Mouse (Mus musculus) Patski (cell line): Measurements from ENCODE around the gene Gm21985. TPM values are rescaled to one million over a fixed set of nuclear protein-coding genes. Genes with fewer than 3 reads are reported as not detected.

Experiments
- ATAC-seq: fragments of 100-300 bp; one replicate; pipeline ENCODE4 v1.8.0; 2021
- CTCF ChIA-PET: fragments of 350-600 bp; sonication (Branson Sonifier 250); formaldehyde crosslinking; loops from one replicate; lab custom pipeline; 2022; ENCODE audit warnings: inconsistent platforms; lab: Charles Lee
- POLR2A ChIA-PET: fragments of 350-600 bp; sonication (Branson Sonifier 250); formaldehyde crosslinking; loops from one replicate; lab custom pipeline; 2022; ENCODE audit warnings: antibody characterized with exemption, inconsistent platforms; lab: Charles Lee
- DNase-seq: peaks from one replicate; pipeline ENCODE4 v3.0.0-alpha.2; 2011; ENCODE audit warnings: low read depth, low spot score
- H3K27me3 ChIP-seq: fragments of 371-371 bp; one replicate; pipeline ENCODE4 v1.5.1; 2021
- CTCF ChIP-seq: fragments of 100-300 bp; IDR thresholded peaks from one replicate; pipeline ENCODE4 v1.5.1; 2021
- in situ Hi-C: fragments of 300-500 bp; cut with MboI; formaldehyde crosslinking; loops from 3 replicates; pipeline ENCODE4 v1.11.1; 2018; ENCODE audit warnings: low pct_unique_long_range_greater_than_20kb, mixed read lengths
- polyA plus RNA-seq: library from polyadenylated mRNA; unstranded; gene quantifications from one replicate; pipeline ENCODE4 v1.2.3, GENCODE M21; 2021

Gene Gm21985
- polyA plus RNA-seq, 1 experiment from 2014 or later, result 0.06 TPM

DNA sequence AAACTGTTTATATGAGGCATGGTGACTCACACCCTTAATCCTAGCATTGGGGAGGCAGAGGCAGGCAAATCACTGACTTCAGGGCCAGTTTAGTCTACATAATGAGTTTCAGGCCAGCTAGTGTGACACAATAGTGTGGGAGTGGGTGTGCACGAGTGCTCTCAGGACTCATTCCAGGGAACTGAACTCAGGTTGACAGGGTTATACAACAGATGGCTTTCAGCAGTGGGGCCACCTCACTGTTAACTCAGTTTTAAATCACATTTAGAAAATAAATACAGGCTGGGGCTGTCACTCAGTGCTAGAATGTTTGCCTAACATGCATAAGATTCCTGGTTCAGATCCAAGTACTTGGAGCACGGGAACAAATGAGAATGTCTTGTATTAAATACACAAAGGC lies 93.5 kb downstream of the Gm21985 start:
- POLR2A ChIA-PET, result interaction anchor here (0.6 kb wide), 1 partner anchor 48 kb away, joined by 5 read pairs; no protein-coding TSS in a partner anchor
- CTCF ChIA-PET, result interaction anchor here (1.9 kb wide), 1 partner anchor 51 kb away, joined by 4 read pairs; no protein-coding TSS in a partner anchor
- DNase-seq (no peak), ATAC-seq (peak; percentile 73)
- no peaks in the 10 kb centered on the region for H3K27me3 ChIP-seq
- in situ Hi-C loops, result loop anchor here (10.0 kb wide), 1 partner anchor 95 kb away; the partner anchor contains the start of genes Gm21985, Nop10 and Slc12a6
- no peak for TF ChIP-seq CTCF

DNA sequence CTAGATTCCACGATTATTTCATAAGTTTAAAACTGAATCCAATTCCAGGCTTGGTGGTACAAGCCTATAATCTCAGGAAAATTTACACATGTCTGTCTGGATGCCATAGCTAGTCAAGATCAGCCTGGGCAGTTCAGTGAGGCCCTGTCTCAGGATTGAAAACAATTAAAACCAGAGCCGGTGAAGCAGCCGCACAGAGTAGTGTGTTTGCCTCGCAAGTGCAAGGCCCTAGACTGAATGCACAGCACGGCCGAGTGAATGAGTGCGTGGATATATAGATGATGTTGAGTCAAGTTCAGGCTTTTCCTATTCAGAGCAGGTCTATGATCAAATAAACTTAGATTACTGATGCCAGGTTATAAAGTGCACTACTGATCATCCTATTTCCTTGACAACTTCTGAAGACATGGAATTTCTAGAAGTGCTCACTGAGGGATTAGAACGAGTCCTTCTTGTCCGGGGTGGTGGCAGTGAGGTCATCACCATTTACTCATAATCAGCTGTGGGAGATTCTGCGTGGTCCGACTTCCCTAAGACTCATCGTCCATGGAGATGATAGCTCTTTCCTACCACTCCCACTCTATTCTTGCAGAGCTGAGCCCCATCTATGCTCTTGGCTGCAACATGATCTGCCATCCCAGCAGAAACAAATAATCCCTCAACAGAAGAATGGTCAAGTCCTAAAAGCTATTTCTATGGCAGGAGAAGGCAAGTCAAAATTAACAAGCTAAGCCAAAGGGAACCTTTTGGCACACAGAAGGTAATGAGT lies 94.1 kb downstream of the Gm21985 start:
- ChIA-PET POLR2A (no interaction called here), CTCF (interaction anchor here (1.0 to 1.4 kb wide), 2 partner anchors 11 to 121 kb away, joined by 4 read pairs; partner anchors contain the start of gene Lpcat4)
- H3K27me3 ChIP-seq, result no peaks in the 10 kb centered on the region
- in situ Hi-C loops, result loop anchor here (10.0 kb wide), 1 partner anchor 95 kb away; the partner anchor contains the start of genes Gm21985, Nop10 and Slc12a6
- no peak for TF ChIP-seq CTCF
- DNase-seq (no peak), ATAC-seq (no peak)

DNA sequence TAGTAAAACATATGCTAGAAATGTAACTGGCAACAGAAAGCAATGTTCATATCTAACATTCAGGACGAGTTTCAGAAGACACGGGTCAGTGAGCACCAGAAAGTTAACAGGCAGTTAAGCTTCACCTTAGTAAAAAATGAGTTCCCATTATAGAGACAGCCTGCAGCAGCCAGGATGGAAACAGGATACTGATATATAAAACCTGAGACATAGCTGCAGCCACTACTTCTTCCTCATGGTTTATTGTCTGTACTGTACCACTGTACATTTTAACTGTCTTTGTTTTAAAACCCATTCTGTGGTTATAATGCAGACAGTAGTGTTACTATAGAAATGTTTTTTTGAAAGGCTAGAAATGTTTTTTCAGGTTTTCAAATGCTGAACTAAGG lies 94.7 kb downstream of the Gm21985 start:
- CTCF ChIA-PET, result interaction anchor here (1.0 to 1.4 kb wide), 2 partner anchors 11 to 121 kb away, joined by 4 read pairs; partner anchors contain the start of gene Lpcat4
- POLR2A ChIA-PET, result no interaction called here
- ATAC-seq (no peak), DNase-seq (no peak)
- no peak for TF ChIP-seq CTCF
- H3K27me3 ChIP-seq, result no peaks in the 10 kb centered on the region
- in situ Hi-C loops, result loop anchor here (10.0 kb wide), 1 partner anchor 96 kb away; the partner anchor contains the start of genes Gm21985, Nop10 and Slc12a6

DNA sequence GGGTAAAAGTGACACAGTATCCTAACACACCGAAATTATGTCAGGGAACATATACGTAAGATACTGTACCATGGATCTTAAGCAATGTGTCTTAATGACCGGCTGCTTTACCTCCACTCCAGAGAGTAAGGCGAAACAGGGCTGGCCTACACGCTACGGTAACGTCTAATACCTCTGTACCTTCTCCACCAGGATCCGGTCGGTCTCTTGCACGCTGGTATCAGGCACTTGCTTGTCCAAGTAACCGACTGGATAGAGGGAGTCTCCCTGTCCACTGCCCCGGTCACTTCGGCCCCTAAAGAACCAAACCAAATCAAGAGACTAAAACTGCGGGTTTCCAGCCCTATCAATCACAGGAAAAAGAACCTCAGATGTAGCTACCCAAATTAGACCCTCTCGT lies 101.1 kb downstream of the Gm21985 start:
- DNase-seq (no peak), ATAC-seq (peak; percentile 33)
- TF ChIP-seq CTCF, result no peak
- POLR2A ChIA-PET, result interaction anchor here (0.6 to 1.3 kb wide), 5 partner anchors 17 to 114 kb away, joined by 3 read pairs; partner anchors contain the start of gene Gm21985
- CTCF ChIA-PET, result interaction anchor here (1.5 kb wide), 1 partner anchor 12 kb away, joined by 6 read pairs; the partner anchor contains the start of gene Katnbl1
- in situ Hi-C loops, result loop anchor here (10.0 kb wide), 1 partner anchor 102 kb away; the partner anchor contains the start of genes Gm21985, Nop10 and Slc12a6
- H3K27me3 ChIP-seq, result no peaks in the 10 kb centered on the region

- POLR2A ChIA-PET, result interaction anchor here (0.6 to 1.3 kb wide), 5 partner anchors 18 to 115 kb away, joined by 3 read pairs; partner anchors contain the start of gene Gm21985
- CTCF ChIA-PET, result interaction anchor here (1.5 kb wide), 1 partner anchor 11 kb away, joined by 6 read pairs; the partner anchor contains the start of gene Katnbl1
- in situ Hi-C loops, result loop anchor here (10.0 kb wide), 1 partner anchor 103 kb away; the partner anchor contains the start of genes Gm21985, Nop10 and Slc12a6
- DNase-seq, result no peak
- no peaks in the 10 kb centered on the region for H3K27me3 ChIP-seq
- no peak for TF ChIP-seq CTCF
- peak; percentile 80 for ATAC-seq
Measured at GRCm38 (mm10) chr2:112367726-112368673, 101.9 kb downstream of the Gm21985 start, which contains the start of gene Emc4. Emc4 (minus strand) TSS chr2:112368027.

DNA sequence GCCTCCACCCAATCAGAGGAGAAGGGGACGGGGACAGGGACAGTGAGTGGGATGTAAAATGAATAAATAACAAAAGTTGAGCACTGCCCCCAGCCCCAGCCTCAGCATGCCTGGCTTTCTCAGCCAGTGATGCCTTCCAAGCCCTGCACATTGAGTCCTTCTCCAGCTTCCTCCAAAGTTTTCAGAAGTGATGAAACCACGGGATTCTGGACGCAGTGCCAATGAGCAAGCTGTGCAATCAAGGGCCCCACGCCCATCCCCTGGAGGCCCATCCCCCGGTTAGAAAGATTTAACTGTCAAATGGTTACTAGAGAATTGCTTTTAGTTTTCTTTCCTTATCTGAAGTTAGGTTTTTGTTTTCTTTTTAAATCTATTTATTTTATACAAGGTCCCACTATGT lies 103.8 kb downstream of the Gm21985 start:
- in situ Hi-C loops, result loop anchor here (5.0 to 10.0 kb wide), 2 partner anchors 82 to 105 kb away; partner anchors contain the start of genes Emc7, Gm21985, Nop10 and Slc12a6
- ChIA-PET POLR2A (no interaction called here), CTCF (interaction anchor here (1.1 to 1.3 kb wide), 2 partner anchors 9 to 79 kb away, joined by 3 to 5 read pairs; partner anchors contain the start of gene Katnbl1)
- no peak for TF ChIP-seq CTCF
- ATAC-seq (no peak), DNase-seq (no peak)
- no peaks in the 10 kb centered on the region for H3K27me3 ChIP-seq

GRCm38 (mm10) chr2:112373141-112373540 lies 107.0 kb downstream of the Gm21985 start:
- TF ChIP-seq CTCF, result no peak
- no peaks in the 10 kb centered on the region for H3K27me3 ChIP-seq
- DNase-seq (peak; percentile 71), ATAC-seq (peak; percentile 93)
- in situ Hi-C loops, result loop anchor here (5.0 kb wide), 1 partner anchor 79 kb away; the partner anchor contains the start of gene Emc7
- ChIA-PET POLR2A (no interaction called here), CTCF (interaction anchor here (0.6 kb wide), 1 partner anchor 14 kb away, joined by 3 read pairs; no protein-coding TSS in a partner anchor)

DNA sequence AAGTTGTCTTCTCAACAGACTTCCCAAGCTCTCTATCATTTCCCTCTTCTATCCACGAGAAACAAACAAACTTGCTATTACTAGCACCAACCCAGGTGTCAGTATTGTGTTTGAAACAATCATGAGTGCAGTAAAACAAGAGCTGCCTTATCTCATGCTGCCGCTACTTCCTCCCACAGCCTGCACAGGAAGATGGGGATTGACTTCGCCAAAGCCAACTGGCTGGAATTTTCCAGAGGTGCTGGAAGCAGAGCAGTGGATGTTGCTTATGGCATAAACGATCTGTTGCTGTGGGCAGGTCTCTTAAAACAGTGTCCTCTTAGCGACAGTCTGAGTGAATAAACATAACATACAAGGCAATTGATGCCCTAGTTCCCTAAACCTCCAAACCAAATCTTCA lies 108.5 kb downstream of the Gm21985 start:
- in situ Hi-C loops, result loop anchor here (5.0 kb wide), 2 partner anchors 78 to 108 kb away; partner anchors contain the start of genes Chrm5 and Emc7
- DNase-seq (no peak), ATAC-seq (no peak)
- H3K27me3 ChIP-seq, result no peaks in the 10 kb centered on the region
- POLR2A ChIA-PET, result interaction anchor here (0.6 kb wide), 1 partner anchor 13 kb away, joined by 4 read pairs; no protein-coding TSS in a partner anchor
- no peak for TF ChIP-seq CTCF
- CTCF ChIA-PET, result interaction anchor here (1.6 kb wide), 1 partner anchor 69 kb away, joined by 7 read pairs; no protein-coding TSS in a partner anchor
